Mouse (Mus musculus) small intestine, adult 2 months (tissue): Measurements from ENCODE around the gene Ambp. TPM values are rescaled to one million over a fixed set of nuclear protein-coding genes. Genes with fewer than 3 reads are reported as not detected.

ENCODE experiments used
- H3K27ac ChIP-seq: fragments of 200-500 bp; 2 replicates; pipeline ENCODE4 v1.5.1; 2012; ENCODE audit warnings: low read depth, low read length, control low read depth, inconsistent platforms; ENCODE audit not compliant: insufficient read depth
- H3K27me3 ChIP-seq: fragments of 200-500 bp; 2 replicates; pipeline ENCODE4 v1.6.1; 2012; ENCODE audit warnings: mild to moderate bottlenecking, moderate library complexity, low read length, inconsistent platforms; ENCODE audit not compliant: control insufficient read depth, insufficient read depth
- H3K36me3 ChIP-seq: fragments of 200-500 bp; 2 replicates; pipeline ENCODE4 v1.6.1; 2012; ENCODE audit warnings: mild to moderate bottlenecking, low read length, control low read depth, inconsistent platforms; ENCODE audit not compliant: control insufficient read depth, insufficient read depth
- H3K4me1 ChIP-seq: fragments of 200-500 bp; 2 replicates; pipeline ENCODE4 v1.6.1; 2012; ENCODE audit warnings: low read length, inconsistent platforms, mixed read lengths; ENCODE audit not compliant: control insufficient read depth, insufficient read depth, insufficient read length
- H3K4me3 ChIP-seq: fragments of 200-500 bp; 2 replicates; pipeline ENCODE4 v1.5.1; 2012; ENCODE audit warnings: low read depth, mild to moderate bottlenecking, control low read depth, inconsistent platforms, low read length, moderate library complexity
- CTCF ChIP-seq: fragments of 200-500 bp; IDR thresholded peaks from 2 replicates; pipeline ENCODE4 v1.5.1; 2012; ENCODE audit warnings: low read depth, mild to moderate bottlenecking, control low read depth, inconsistent platforms, low read length, moderate library complexity, mixed read lengths; ENCODE audit not compliant: insufficient replicate concordance, insufficient read length; ENCODE audit errors: extremely low read depth
- POLR2A ChIP-seq: fragments of 200-500 bp; IDR thresholded peaks from 2 replicates; pipeline ENCODE4 v1.6.1; 2012; ENCODE audit warnings: low read depth, mild to moderate bottlenecking, control low read depth, inconsistent platforms, low read length, moderate library complexity
- WGBS: fragments of 180-500 bp; shearing (Covaris S2); methylation state at CpG from one replicate; pipeline ENCODE4 v1.1.7; 2018; 5-methylcytosine and 5-hydroxymethylcytosine counted together
- polyA plus RNA-seq: library from polyadenylated mRNA; depleted of rRNA; stranded (reverse); fragments of >200 nt; gene quantifications from 2 replicates; pipeline ENCODE4 v1.2.3, GENCODE M21; 2012; rRNA removed

The Ambp gene
- polyA plus RNA-seq, 1 experiment, result 1.4 TPM

DNA sequence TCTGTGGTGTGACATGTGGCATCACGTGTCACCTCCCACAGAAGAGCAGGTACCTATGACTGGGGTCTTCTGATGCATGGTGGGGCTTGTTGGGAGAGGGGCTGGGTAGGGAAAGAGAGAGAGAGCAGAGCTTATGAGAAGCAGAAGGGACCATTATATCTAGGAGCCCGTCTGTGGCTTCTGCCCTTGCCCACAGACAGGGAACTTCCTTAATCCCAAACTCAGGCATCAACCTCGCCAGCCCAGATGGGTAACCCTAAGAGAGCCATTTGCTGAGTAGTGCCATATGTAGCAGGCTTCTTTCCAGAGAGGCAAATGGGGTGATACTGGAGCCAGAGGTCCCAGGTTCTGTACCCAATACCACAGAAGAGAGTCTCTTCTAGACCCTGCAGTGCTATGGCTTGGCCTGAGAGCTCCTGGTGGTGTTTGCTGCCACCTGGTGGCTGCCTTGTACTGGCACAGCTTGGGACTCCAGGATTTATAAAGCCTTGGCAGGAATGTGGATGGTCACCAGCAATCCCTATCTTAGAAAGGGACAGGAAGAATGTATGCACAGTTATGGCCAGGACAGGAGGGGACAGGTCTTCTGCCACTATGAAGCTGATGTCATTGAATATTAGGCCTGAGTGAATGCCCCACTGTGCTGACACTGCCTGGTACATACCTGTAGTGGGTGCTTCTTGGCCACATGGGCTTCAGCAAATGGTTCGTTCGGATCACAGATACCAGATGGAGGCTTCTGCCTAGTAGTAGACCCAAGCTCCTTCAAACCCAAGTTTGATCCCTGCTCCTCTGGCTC lies 35.8 kb downstream of the Ambp start:
- TF ChIP-seq POLR2A, result no peak
- TF ChIP-seq CTCF, result peak; percentile 92; the same call in 1 of the 2 replicates
- 88% methylated on average over 5 of the region's 5 CpGs for WGBS
- Histone ChIP-seq H3K4me3 (no peak overlapping the region), H3K27ac (no peak overlapping the region), H3K36me3 (no peaks in the 10 kb centered on the region), H3K27me3 (no peaks in the 10 kb centered on the region), H3K4me1 (no peaks in the 10 kb centered on the region)

DNA sequence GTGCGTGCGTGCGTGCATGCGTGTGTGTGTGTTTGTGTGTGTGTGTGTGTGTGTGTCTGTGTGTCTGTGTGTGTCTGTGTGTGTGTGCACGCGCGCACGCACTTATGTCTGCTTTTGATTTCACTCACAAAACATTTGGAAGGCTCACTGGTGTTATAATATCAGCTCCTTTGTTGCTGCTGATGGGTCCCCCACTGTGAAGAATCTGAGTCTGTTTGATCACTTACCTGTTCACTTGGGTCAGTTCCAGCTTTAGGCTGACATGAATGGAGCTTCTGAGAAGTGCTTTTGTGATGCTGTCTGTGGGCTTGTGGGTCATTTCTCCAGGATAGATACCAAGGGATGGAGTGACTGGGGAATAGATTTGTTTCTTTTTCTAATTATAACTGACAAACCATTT lies 48.9 kb downstream of the Ambp start:
- WGBS, result 95% methylated on average over 8 of the region's 8 CpGs
- H3K4me3 ChIP-seq, result no peak overlapping the region
- H3K4me1 ChIP-seq, result no peaks in the 10 kb centered on the region
- H3K27ac ChIP-seq, result no peak overlapping the region
- no peak for TF ChIP-seq POLR2A
- TF ChIP-seq CTCF, result no peak
- no peaks in the 10 kb centered on the region for H3K36me3 ChIP-seq
- no peaks in the 10 kb centered on the region for H3K27me3 ChIP-seq

DNA sequence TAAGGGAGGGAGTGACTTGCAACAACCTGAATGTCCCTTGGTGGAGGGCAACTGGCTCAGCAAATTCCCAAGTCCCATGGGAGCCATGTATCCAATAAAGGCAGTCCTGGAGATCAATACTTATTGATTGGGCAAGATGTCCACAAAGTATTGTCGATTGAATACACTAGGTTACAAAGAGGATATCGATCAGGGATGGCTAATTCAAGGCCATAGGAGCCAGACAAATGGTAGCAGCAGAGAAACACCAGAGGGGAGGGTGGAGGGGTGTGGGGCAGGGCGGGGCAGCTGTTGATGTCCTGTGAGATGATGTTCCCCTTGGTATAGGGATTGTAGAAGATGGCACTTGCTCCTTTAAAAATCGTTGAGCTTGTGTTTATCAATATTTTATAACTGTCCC lies 52.6 kb downstream of the Ambp start:
- WGBS, result 71% methylated on average over 4 of the region's 4 CpGs
- no peaks in the 10 kb centered on the region for H3K36me3 ChIP-seq
- no peak overlapping the region for H3K4me3 ChIP-seq
- H3K27me3 ChIP-seq, result no peaks in the 10 kb centered on the region
- no peaks in the 10 kb centered on the region for H3K4me1 ChIP-seq
- H3K27ac ChIP-seq, result no peak overlapping the region
- TF ChIP-seq POLR2A, result no peak

DNA sequence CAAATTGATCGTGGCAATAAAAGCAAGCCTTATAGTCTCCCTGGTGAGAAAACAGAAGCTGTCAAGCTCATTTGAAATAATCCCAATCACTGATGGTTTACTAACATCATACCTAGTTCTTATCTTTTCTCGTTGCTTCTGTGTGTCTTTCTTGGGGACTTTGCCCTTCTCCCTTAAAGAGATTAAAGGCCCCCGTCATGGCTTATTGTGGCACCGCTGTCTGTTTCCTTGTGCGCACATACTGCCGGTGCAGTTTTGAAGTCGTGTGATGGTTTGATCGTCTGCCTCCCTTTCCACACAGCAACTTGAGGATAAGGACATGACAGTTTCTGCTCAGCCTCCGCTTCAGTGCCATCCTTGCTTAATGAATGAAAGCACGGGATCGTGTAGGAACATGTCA lies 54.1 kb downstream of the Ambp start:
- WGBS, result 26% methylated on average over 11 of the region's 11 CpGs
- no peak overlapping the region for H3K4me3 ChIP-seq
- TF ChIP-seq CTCF, result no peak
- TF ChIP-seq POLR2A, result no peak
- no peaks in the 10 kb centered on the region for H3K36me3 ChIP-seq
- H3K27me3 ChIP-seq, result no peaks in the 10 kb centered on the region
- no peak overlapping the region for H3K27ac ChIP-seq
- no peaks in the 10 kb centered on the region; the same call in 1 of the 2 replicates for H3K4me1 ChIP-seq

DNA sequence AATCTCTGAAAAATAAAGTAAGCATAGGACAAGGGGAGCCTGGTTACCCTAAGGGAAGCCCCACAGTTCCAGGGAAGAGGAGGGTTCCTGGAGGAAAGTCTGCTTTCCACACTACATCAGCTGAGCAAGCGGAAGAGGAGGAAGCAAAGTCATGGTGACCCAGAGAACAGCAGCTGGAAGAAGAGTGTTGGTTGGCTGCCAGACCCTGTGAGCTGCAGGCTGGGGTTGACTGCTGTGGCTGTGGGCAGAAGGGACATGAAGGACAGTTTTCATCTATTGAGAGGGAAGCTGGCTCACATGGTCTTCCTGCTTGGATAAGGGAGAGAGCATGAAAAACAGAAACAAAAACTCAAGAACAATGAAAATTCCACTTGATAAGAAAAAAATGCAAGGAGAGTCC lies 57.0 kb downstream of the Ambp start:
- Histone ChIP-seq H3K36me3 (no peaks in the 10 kb centered on the region), H3K27ac (no peak overlapping the region), H3K4me1 (no peaks in the 10 kb centered on the region; the same call in 1 of the 2 replicates), H3K27me3 (no peaks in the 10 kb centered on the region), H3K4me3 (no peak overlapping the region)
- no peak for TF ChIP-seq CTCF
- TF ChIP-seq POLR2A, result no peak
- WGBS, result 48% methylated on average over 1 of the region's 1 CpGs

Other genes with a start within 250 kb of the Ambp start
- 0.60 and 1.5 TPM in 2 replicates for gene Zfp618, start 189.2 kb downstream of the Ambp start, polyA plus RNA-seq
- gene Kif12, start 17.3 kb upstream of the Ambp start, polyA plus RNA-seq, result 3.7 and 3.8 TPM in 2 replicates
- 5.4 and 6.3 TPM in 2 replicates for gene Col27a1, start 59.2 kb upstream of the Ambp start, polyA plus RNA-seq
- not detected in 2 replicates for gene Orm1, start 189.8 kb upstream of the Ambp start, polyA plus RNA-seq
- gene Orm3, start 201.4 kb upstream of the Ambp start, polyA plus RNA-seq, result not detected in 2 replicates
- not detected in 2 replicates for gene Orm2, start 207.7 kb upstream of the Ambp start, polyA plus RNA-seq
- gene Akna, start 248.6 kb upstream of the Ambp start, polyA plus RNA-seq, result 8.1 and 11.5 TPM in 2 replicates